Mouse (Mus musculus): ENCODE results near the gene Ccm2l.

DNA sequence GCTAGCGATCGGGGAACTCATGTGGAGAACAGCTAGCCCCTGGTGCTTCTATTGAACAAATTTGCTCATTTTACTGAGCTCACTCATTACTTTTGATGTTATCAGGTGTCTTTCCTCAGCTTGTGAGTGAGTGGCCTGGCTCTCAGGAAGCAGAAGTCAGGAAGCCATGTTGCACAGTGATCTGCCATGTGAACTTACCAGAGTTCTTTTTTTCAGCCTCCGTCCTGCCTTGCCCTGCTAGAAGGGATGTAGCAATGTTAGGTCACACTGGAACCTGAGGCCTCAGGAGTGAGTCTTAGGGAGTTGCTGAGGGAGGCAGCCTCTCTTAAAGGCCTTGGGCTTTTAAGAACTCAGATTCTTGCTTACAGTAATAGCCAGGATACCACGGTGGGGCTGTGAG lies 18.1 kb downstream of the Ccm2l start:
- TF ChIP-seq CTCF (IDR thresholded peaks at IDR 0.05; ENCODE audit: borderline replicate concordance, extremely low read depth, insufficient read depth, insufficient read length) (no peak), POLR2A (IDR thresholded peaks at IDR 0.05; ENCODE audit: borderline replicate concordance, extremely low read depth, insufficient read depth, insufficient read length, poor library complexity, severe bottlenecking) (no peak)

All from brain, embryonic 14.5 days (tissue).